Mouse (Mus musculus) megakaryocyte, embryonic 14.5 days (primary cell): ENCODE data around the gene Slc16a3. TPM values are rescaled to one million over a fixed set of nuclear protein-coding genes. Genes with fewer than 3 reads are reported as not detected.
A peak's percentile ranks its signal among the peaks of the same experiment; 100 is the strongest.

Source experiments
- H3K27me3 ChIP-seq: replicated peaks from 2 replicates; pipeline ENCODE3; 2012; ENCODE audit warnings: inconsistent platforms
- H3K36me3 ChIP-seq: replicated peaks from 2 replicates; pipeline ENCODE3; 2012; ENCODE audit warnings: low read length, inconsistent platforms, mixed read lengths
- H3K4me1 ChIP-seq: 2 replicates; pipeline ENCODE4 v1.6.1; 2012; ENCODE audit warnings: inconsistent platforms
- H3K4me3 ChIP-seq: replicated peaks from 2 replicates; pipeline ENCODE3; 2012; ENCODE audit warnings: moderate library complexity, mild to moderate bottlenecking, inconsistent platforms
- H3K9me3 ChIP-seq: 2 replicates; pipeline ENCODE4 v1.6.1; 2012; ENCODE audit warnings: inconsistent platforms
- FLI1 ChIP-seq: IDR thresholded peaks from 2 replicates; pipeline ENCODE4 v1.6.1; 2012; ENCODE audit warnings: low read length, inconsistent platforms, mixed read lengths
- GATA1 ChIP-seq: IDR thresholded peaks from 3 replicates; pipeline ENCODE4 v1.6.1; 2012; ENCODE audit warnings: mixed read lengths, low read length, inconsistent platforms, borderline replicate concordance
- polyA plus RNA-seq: library from polyadenylated mRNA; stranded (reverse); fragments of >175 nt; gene quantifications from 2 replicates; pipeline ENCODE4 v1.2.3, GENCODE M21; 2012; ENCODE audit warnings: low replicate concordance; ENCODE audit not compliant: insufficient read depth

Gene Slc16a3
- polyA plus RNA-seq, 1 experiment = 816 TPM

- Histone ChIP-seq H3K27me3 (no peaks in the 10 kb centered on the region), H3K9me3 (no peaks in the 10 kb centered on the region), H3K36me3 (peaks cover 67% of the 10 kb centered on the region), H3K4me1 (peaks cover 34% of the 10 kb centered on the region), H3K4me3 (no peak overlapping the region)
- TF ChIP-seq FLI1 = no peak
- no peak for TF ChIP-seq GATA1
These were observed 30.5 kb upstream of the Slc16a3 start for GRCm38 (mm10) chr11:120917756-120918155.

GRCm38 (mm10) chr11:120922528-120922927 lies 25.8 kb upstream of the Slc16a3 start:
- H3K27me3 ChIP-seq = no peaks in the 10 kb centered on the region
- TF ChIP-seq GATA1 (no peak), FLI1 (no peak)
- H3K4me3 ChIP-seq = no peak overlapping the region
- peaks cover 77% of the 10 kb centered on the region for H3K36me3 ChIP-seq
- H3K4me1 ChIP-seq = peaks cover 62% of the 10 kb centered on the region
- no peaks in the 10 kb centered on the region for H3K9me3 ChIP-seq

GRCm38 (mm10) chr11:120928468-120928867 lies 19.8 kb upstream of the Slc16a3 start:
- no peak overlapping the region for H3K4me3 ChIP-seq
- H3K27me3 ChIP-seq = no peaks in the 10 kb centered on the region
- no peak for TF ChIP-seq FLI1
- H3K4me1 ChIP-seq = peaks cover 86% of the 10 kb centered on the region
- H3K36me3 ChIP-seq = peaks cover 56% of the 10 kb centered on the region
- peaks cover 6% of the 10 kb centered on the region; the same call in 1 of the 2 replicates for H3K9me3 ChIP-seq

GRCm38 (mm10) chr11:120931479-120931878 lies 16.8 kb upstream of the Slc16a3 start:
- Histone ChIP-seq H3K27me3 (no peaks in the 10 kb centered on the region), H3K9me3 (peaks cover 6% of the 10 kb centered on the region; the same call in 1 of the 2 replicates), H3K36me3 (peaks cover 27% of the 10 kb centered on the region), H3K4me1 (peaks cover 88% of the 10 kb centered on the region), H3K4me3 (no peak overlapping the region)
- TF ChIP-seq FLI1 = no peak
- no peak for TF ChIP-seq GATA1

GRCm38 (mm10) chr11:120932564-120933398 lies 15.5 kb upstream of the Slc16a3 start, which contains the start of gene Ccdc57:
TSS of gene Ccdc57 (minus strand) at chr11:120932872.
- Histone ChIP-seq H3K4me1 (peaks cover 92% of the 10 kb centered on the region), H3K4me3 (peak within 1 kb of the TSS; percentile 96), H3K27me3 (no peaks in the 10 kb centered on the region), H3K36me3 (peaks cover 20% of the 10 kb centered on the region), H3K9me3 (peaks cover 6% of the 10 kb centered on the region; the same call in 1 of the 2 replicates)
- no peak for TF ChIP-seq GATA1
- no peak for TF ChIP-seq FLI1

- TF ChIP-seq GATA1 (no peak), FLI1 (no peak)
- Histone ChIP-seq H3K27me3 (no peaks in the 10 kb centered on the region), H3K9me3 (no peaks in the 10 kb centered on the region), H3K4me1 (peaks cover 77% of the 10 kb centered on the region), H3K36me3 (no peaks in the 10 kb centered on the region), H3K4me3 (peak overlapping the region; percentile 39)
These were observed 10.3 kb upstream of the Slc16a3 start for GRCm38 (mm10) chr11:120937976-120938375.

GRCm38 (mm10) chr11:120938795-120939194 lies 9.5 kb upstream of the Slc16a3 start:
- H3K4me1 ChIP-seq = peaks cover 69% of the 10 kb centered on the region
- TF ChIP-seq FLI1 (no peak), GATA1 (no peak)
- H3K36me3 ChIP-seq = no peaks in the 10 kb centered on the region
- peaks cover 2% of the 10 kb centered on the region for H3K27me3 ChIP-seq
- no peaks in the 10 kb centered on the region for H3K9me3 ChIP-seq
- H3K4me3 ChIP-seq = peak overlapping the region; percentile 34

GRCm38 (mm10) chr11:120939712-120940341 lies 8.5 kb upstream of the Slc16a3 start:
- peaks cover 63% of the 10 kb centered on the region for H3K4me1 ChIP-seq
- peak overlapping the region; percentile 6 for H3K4me3 ChIP-seq
- TF ChIP-seq FLI1 (no peak), GATA1 (no peak)
- H3K27me3 ChIP-seq = peaks cover 6% of the 10 kb centered on the region
- no peaks in the 10 kb centered on the region for H3K36me3 ChIP-seq
- H3K9me3 ChIP-seq = no peaks in the 10 kb centered on the region

- Histone ChIP-seq H3K36me3 (no peaks in the 10 kb centered on the region), H3K27me3 (peaks cover 8% of the 10 kb centered on the region), H3K4me3 (no peak overlapping the region), H3K4me1 (peaks cover 62% of the 10 kb centered on the region), H3K9me3 (no peaks in the 10 kb centered on the region)
- TF ChIP-seq GATA1 (no peak), FLI1 (no peak)
These were observed 7.3 kb upstream of the Slc16a3 start for GRCm38 (mm10) chr11:120940959-120941358.

GRCm38 (mm10) chr11:120945266-120945665 lies 3.0 kb upstream of the Slc16a3 start:
- H3K4me1 ChIP-seq = peaks cover 64% of the 10 kb centered on the region
- H3K27me3 ChIP-seq = peaks cover 8% of the 10 kb centered on the region

GRCm38 (mm10) chr11:120945926-120946325 lies 2.4 kb upstream of the Slc16a3 start:
- H3K9me3 ChIP-seq = no peaks in the 10 kb centered on the region
- no peak overlapping the region for H3K4me3 ChIP-seq
- H3K27me3 ChIP-seq = peaks cover 8% of the 10 kb centered on the region
- TF ChIP-seq FLI1 (no peak), GATA1 (no peak)
- peaks cover 68% of the 10 kb centered on the region for H3K4me1 ChIP-seq
- peaks cover 5% of the 10 kb centered on the region for H3K36me3 ChIP-seq

More at GRCm38 (mm10) chr11:120945266-120945665, 3.0 kb upstream of the Slc16a3 start:
- TF ChIP-seq GATA1 (no peak), FLI1 (no peak)
- H3K9me3 ChIP-seq = no peaks in the 10 kb centered on the region
- no peak overlapping the region for H3K4me3 ChIP-seq
- peaks cover 5% of the 10 kb centered on the region for H3K36me3 ChIP-seq
